In genomic region chr6:78468772-78469171, GRCm38 (mm10) we compare ENCODE assay signal across 24 mouse cellular contexts. TPM values are rescaled to one million over a fixed set of nuclear protein-coding genes. Genes with fewer than 3 reads are reported as not detected.
DNase-seq lines count a peak whose midpoint lies in the region; ATAC-seq and TF ChIP-seq lines count a peak whose summit lies in the region.
"Had no signal": no experiment of that assay in that cellular context is flagged by ENCODE, and none has a peak within 500 bp of the region (broad histone marks: within the 10 kb centered on the region; RNA-seq: fewer than 3 reads in every experiment).

Reg3g (minus strand) TSS chr6:78468872.

- H3K27ac ChIP-seq in stomach, embryonic 15.5 days, result no peak within 1 kb of the TSS
- no peak within 1 kb of the TSS for H3K27ac ChIP-seq in stomach, postnatal 0 days (replicated peaks)
- no peak within 1 kb of the TSS for H3K27ac ChIP-seq in intestine, embryonic 15.5 days
- H3K27ac ChIP-seq: embryonic facial prominence, embryonic 13.5 days; forebrain, embryonic 10.5 days; gastrocnemius, adult 2 months; heart, embryonic 13.5 days; hindbrain, embryonic 13.5 days had no signal

- no peaks in the 10 kb centered on the region for H3K36me3 ChIP-seq in stomach, embryonic 15.5 days
- H3K36me3 ChIP-seq in stomach, postnatal 0 days (ENCODE audit: control insufficient read depth, insufficient read depth, low read length), result no peaks in the 10 kb centered on the region
- no peaks in the 10 kb centered on the region for H3K36me3 ChIP-seq in intestine, embryonic 15.5 days
- H3K36me3 ChIP-seq: embryonic facial prominence, embryonic 13.5 days; forebrain, embryonic 10.5 days; heart, embryonic 13.5 days; hindbrain, embryonic 13.5 days had no signal

- TF ChIP-seq POLR2A in lung, adult 2 months (IDR thresholded peaks at IDR 0.05; ENCODE audit: borderline replicate concordance, extremely low read depth, low read depth, low read length), result no peak

- no peaks in the 10 kb centered on the region for H3K27me3 ChIP-seq in stomach, embryonic 15.5 days (replicated peaks)
- no peaks in the 10 kb centered on the region for H3K27me3 ChIP-seq in stomach, postnatal 0 days (ENCODE audit: control insufficient read depth, insufficient read depth, low read length)
- no peaks in the 10 kb centered on the region for H3K27me3 ChIP-seq in intestine, embryonic 15.5 days (replicated peaks)
- H3K27me3 ChIP-seq: CH12.LX; embryonic facial prominence, embryonic 13.5 days; heart, embryonic 13.5 days; hindbrain, embryonic 13.5 days had no signal

- 0 out of 2 replicates have a peak, but pooled peaks have one; percentile 35 for ATAC-seq in stomach, embryonic 15.5 days (ENCODE audit: insufficient read depth, low FRiP score, low read depth)
- ATAC-seq in stomach, postnatal 0 days (ENCODE audit: low FRiP score, low TSS enrichment), result no peak
- peak; percentile 47 for ATAC-seq in intestine, embryonic 15.5 days
- ATAC-seq: activated CD4-positive, CD25-positive, alpha-beta regulatory T cell, adult 4 months; forebrain, embryonic 14.5 days; Patski had no signal

- no peak for TF ChIP-seq CTCF in lung, adult 2 months (IDR thresholded peaks at IDR 0.05; ENCODE audit: insufficient read depth, low read length)
- no peak for TF ChIP-seq CTCF in stomach, postnatal 0 days (IDR thresholded peaks at IDR 0.05; ENCODE audit: low read depth)

- no peaks in the 10 kb centered on the region for H3K9me3 ChIP-seq in stomach, embryonic 15.5 days
- no peaks in the 10 kb centered on the region for H3K9me3 ChIP-seq in stomach, postnatal 0 days (ENCODE audit: control insufficient read depth, low read length)
- H3K9me3 ChIP-seq in intestine, embryonic 15.5 days, result no peaks in the 10 kb centered on the region
- H3K9me3 ChIP-seq: embryonic facial prominence, embryonic 13.5 days; forebrain, embryonic 10.5 days; heart, embryonic 13.5 days; hindbrain, embryonic 13.5 days had no signal

- no peak for DNase-seq in lung, adult 2 months
- no peak for DNase-seq in lung, postnatal 10 days
- DNase-seq in stomach, postnatal 0 days (ENCODE audit: low spot score), result no peak
- no peak for DNase-seq in large intestine, adult 2 months (ENCODE audit: low read depth, low spot score)
- no peak for DNase-seq in kidney, adult 9 months
- DNase-seq: adrenal gland, postnatal 14 days; cerebellum, adult 11-12 months; cerebellum, adult 9-10 months; cerebellum, postnatal 25 days; gastrocnemius, adult 2 months; gastrocnemius, postnatal 36 days; heart, adult 11 months; heart, postnatal 10 days had no signal

- no peak within 1 kb of the TSS for H3K9ac ChIP-seq in stomach, embryonic 15.5 days
- H3K9ac ChIP-seq in stomach, postnatal 0 days (ENCODE audit: low read length), result no peak within 1 kb of the TSS
- H3K9ac ChIP-seq in intestine, embryonic 15.5 days, result no peak within 1 kb of the TSS
- H3K9ac ChIP-seq: embryonic facial prominence, embryonic 13.5 days; heart, embryonic 13.5 days; hindbrain, embryonic 13.5 days had no signal

- no peak within 1 kb of the TSS for H3K4me3 ChIP-seq in lung, adult 2 months (replicated peaks; ENCODE audit: extremely low read depth, low read depth, low read length)
- H3K4me3 ChIP-seq in stomach, embryonic 15.5 days (replicated peaks), result no peak within 1 kb of the TSS
- no peak within 1 kb of the TSS for H3K4me3 ChIP-seq in stomach, postnatal 0 days (ENCODE audit: low read depth, low read length)
- no peak within 1 kb of the TSS for H3K4me3 ChIP-seq in intestine, embryonic 15.5 days (replicated peaks)
- H3K4me3 ChIP-seq: embryonic facial prominence, embryonic 13.5 days; erythroblast, embryonic 14.5 days; forebrain, embryonic 10.5 days; gastrocnemius, adult 2 months; heart, embryonic 13.5 days; hindbrain, embryonic 13.5 days had no signal

- no peaks in the 10 kb centered on the region for H3K4me1 ChIP-seq in lung, adult 2 months (ENCODE audit: control insufficient read depth, insufficient read depth, low read length)
- H3K4me1 ChIP-seq in stomach, embryonic 15.5 days, result no peaks in the 10 kb centered on the region
- no peaks in the 10 kb centered on the region for H3K4me1 ChIP-seq in stomach, postnatal 0 days (replicated peaks; ENCODE audit: control insufficient read depth, insufficient read depth)
- H3K4me1 ChIP-seq in intestine, embryonic 15.5 days (replicated peaks), result no peaks in the 10 kb centered on the region
- H3K4me1 ChIP-seq: embryonic facial prominence, embryonic 13.5 days; forebrain, embryonic 10.5 days; heart, embryonic 13.5 days; hindbrain, embryonic 13.5 days had no signal

- no peak within 1 kb of the TSS for H3K4me2 ChIP-seq in stomach, embryonic 15.5 days
- no peak within 1 kb of the TSS for H3K4me2 ChIP-seq in stomach, postnatal 0 days (replicated peaks; ENCODE audit: low read depth)
- H3K4me2 ChIP-seq in intestine, embryonic 15.5 days (replicated peaks), result no peak within 1 kb of the TSS
- H3K4me2 ChIP-seq: embryonic facial prominence, embryonic 13.5 days; heart, embryonic 13.5 days; hindbrain, embryonic 13.5 days had no signal

- no peak for TF ChIP-seq EP300 in stomach, postnatal 0 days (optimal IDR thresholded peaks at IDR 0.05)

- 72% methylated on average over 2 of the region's 2 CpGs for WGBS in lung, adult 2 months
- WGBS in stomach, embryonic 15.5 days, result 76% methylated on average over 2 of the region's 2 CpGs
- WGBS in stomach, postnatal 0 days, result 70% methylated on average over 2 of the region's 2 CpGs
- 67% methylated on average over 2 of the region's 2 CpGs for WGBS in intestine, embryonic 15.5 days
- WGBS in large intestine, adult 2 months, result 50% methylated on average over 2 of the region's 2 CpGs

RNA-seq across cellular contexts. Expression of gene Reg3g, which starts in this region (rescaled TPM):
- 31.7 and 34.3 TPM in 2 replicates for polyA plus RNA-seq in lung, adult 2 months (2012; rRNA removed)
- polyA plus RNA-seq in stomach, embryonic 15.5 days (2015; fragmentation: Nextera tagmentation; extraction: Ambion mirVana), result 1.5 and 2.8 TPM in 2 replicates
- polyA plus RNA-seq in stomach, postnatal 0 days (2015; fragmentation: Nextera tagmentation; extraction: Ambion mirVana), result 2.0 and 4.0 TPM in 2 replicates
- polyA plus RNA-seq in intestine, embryonic 15.5 days (2015; fragmentation: Nextera tagmentation; extraction: Ambion mirVana), result 1.7 and 2.6 TPM in 2 replicates
- polyA plus RNA-seq in large intestine, adult 2 months (2012; rRNA removed), result 7,614 and 24,841 TPM in 2 replicates
- polyA plus RNA-seq: activated CD4-positive, CD25-positive, alpha-beta regulatory T cell, adult 4 months; erythroblast, embryonic 14.5 days; forebrain, embryonic 10.5 days; forebrain, embryonic 14.5 days; heart, embryonic 13.5 days; hindbrain, embryonic 13.5 days; Patski had no signal

Comparison
In these comparisons a context has a peak if more than half of its experiments do, and no peak if none do; other contexts are left out.
1. RNA of gene Reg3g (polyA plus RNA-seq): 7,614 to 24,841 TPM in large intestine, adult 2 months; 31.7 to 34.3 TPM in lung, adult 2 months, 2.0 to 4.0 TPM in stomach, postnatal 0 days, 1.5 to 2.8 TPM in stomach, embryonic 15.5 days and 1.7 to 2.6 TPM in intestine, embryonic 15.5 days; every median in the first group is over 100 times any median in the second.